In the genomic region with DNA sequence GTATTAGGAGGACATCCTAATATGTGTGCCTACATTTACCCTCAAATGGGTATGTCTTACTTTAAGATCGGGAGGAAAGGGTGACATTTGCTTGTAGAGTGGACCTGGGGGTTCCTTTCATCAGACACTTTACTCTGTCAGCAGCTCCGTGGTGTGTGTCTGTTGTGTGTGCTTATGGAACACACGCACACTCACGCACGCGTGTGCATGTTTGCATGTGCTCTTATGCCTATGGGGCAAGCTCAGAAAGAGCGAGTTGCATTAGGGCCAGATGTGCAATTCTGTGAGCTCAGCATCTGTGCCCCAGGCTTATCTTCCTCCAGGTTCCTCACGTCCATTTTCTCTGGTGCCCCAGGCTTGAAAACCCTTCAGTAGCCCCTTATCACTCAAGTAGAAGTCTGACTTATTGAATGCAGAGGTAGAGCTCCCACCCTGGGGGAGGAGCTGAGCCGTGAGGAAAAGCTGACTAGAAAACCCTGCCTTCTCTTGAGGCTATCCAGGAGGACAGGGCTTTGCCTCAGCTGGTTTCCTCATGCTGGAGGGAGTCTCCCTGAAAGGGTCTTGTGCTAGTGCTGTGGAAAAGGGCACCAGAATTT, we compare ENCODE assay signal across 8 mouse cellular contexts. TPM values are rescaled to one million over a fixed set of nuclear protein-coding genes. Genes with fewer than 3 reads are reported as not detected.
DNase-seq lines count a peak whose midpoint lies in the region; ATAC-seq and TF ChIP-seq lines count a peak whose summit lies in the region.

No protein-coding gene starts in this region.

- no peaks in the 10 kb centered on the region for H3K9me3 ChIP-seq in intestine, embryonic 16.5 days (ENCODE audit: control insufficient read depth, low read length)
- H3K9me3 ChIP-seq in midbrain, embryonic 14.5 days (ENCODE audit: control insufficient read depth, low read length): no peaks in the 10 kb centered on the region

- no peak for ATAC-seq in intestine, embryonic 16.5 days
- no peak for ATAC-seq in midbrain, embryonic 14.5 days (ENCODE audit: low FRiP score, low TSS enrichment)
- no peak for ATAC-seq in granulocyte monocyte progenitor cell, adult 5-6 weeks (replicated peaks; ENCODE audit: poor library complexity, severe bottlenecking)

- peaks cover 9% of the 10 kb centered on the region; the same call in 1 of the 2 replicates for H3K36me3 ChIP-seq in intestine, embryonic 16.5 days (ENCODE audit: control insufficient read depth, insufficient read depth, low read length)
- H3K36me3 ChIP-seq in midbrain, embryonic 14.5 days (ENCODE audit: control insufficient read depth, insufficient read depth, low read length): peaks cover 43% of the 10 kb centered on the region

- H3K27ac ChIP-seq in cortical plate, adult 2 months (ENCODE audit: insufficient read depth, low read length): no peak overlapping the region
- peak overlapping the region; percentile 100 for H3K27ac ChIP-seq in intestine, embryonic 16.5 days (ENCODE audit: low read length)
- peak overlapping the region; percentile 98 for H3K27ac ChIP-seq in midbrain, embryonic 14.5 days (replicated peaks; ENCODE audit: low read depth, low read length)

- peak overlapping the region; percentile 62 for H3K4me2 ChIP-seq in intestine, embryonic 16.5 days (ENCODE audit: low read depth, low read length)
- H3K4me2 ChIP-seq in midbrain, embryonic 14.5 days (ENCODE audit: low read length): peak overlapping the region; percentile 99

- no peak for TF ChIP-seq POLR2A in cortical plate, adult 2 months (IDR thresholded peaks at IDR 0.05; ENCODE audit: extremely low read depth, insufficient read depth, low read length)

- H3K4me3 ChIP-seq in cortical plate, adult 2 months (ENCODE audit: insufficient read depth, low read length): peak overlapping the region; percentile 84
- peak overlapping the region; percentile 87 for H3K4me3 ChIP-seq in intestine, embryonic 16.5 days (ENCODE audit: low read length)
- H3K4me3 ChIP-seq in midbrain, embryonic 14.5 days (replicated peaks; ENCODE audit: low read depth, low read length): peak overlapping the region; percentile 98

- peak overlapping the region; percentile 97 for H3K9ac ChIP-seq in intestine, embryonic 16.5 days (ENCODE audit: low read depth, low read length)
- peak overlapping the region; percentile 98 for H3K9ac ChIP-seq in midbrain, embryonic 14.5 days (replicated peaks; ENCODE audit: low read length)

- 53% methylated on average over 9 of the region's 9 CpGs for WGBS in intestine, embryonic 16.5 days
- WGBS in midbrain, embryonic 14.5 days: 44% methylated on average over 9 of the region's 9 CpGs

- H3K27me3 ChIP-seq in intestine, embryonic 16.5 days (replicated peaks; ENCODE audit: control insufficient read depth, insufficient read depth, low read length): no peaks in the 10 kb centered on the region
- H3K27me3 ChIP-seq in midbrain, embryonic 14.5 days (ENCODE audit: control insufficient read depth, insufficient read depth, low read length): no peaks in the 10 kb centered on the region

- no peak for TF ChIP-seq CTCF in cortical plate, adult 2 months (IDR thresholded peaks at IDR 0.05; ENCODE audit: extremely low read depth, insufficient read depth, low read length)

- peak; percentile 39 for DNase-seq in kidney, adult 9 months
- no peak for DNase-seq in kidney, adult 11 months
- peak; percentile 16 for DNase-seq in midbrain, embryonic 14.5 days
- no peak for DNase-seq in spleen, postnatal 14 days (ENCODE audit: low spot score in 2 of 2)
- no peak for DNase-seq in thymus, adult 18-20 months

- peaks cover 21% of the 10 kb centered on the region for H3K4me1 ChIP-seq in cortical plate, adult 2 months (ENCODE audit: control insufficient read depth, insufficient read depth, low read length)
- peaks cover 53% of the 10 kb centered on the region for H3K4me1 ChIP-seq in intestine, embryonic 16.5 days (ENCODE audit: control insufficient read depth, insufficient read depth, low read length)
- peaks cover 46% of the 10 kb centered on the region for H3K4me1 ChIP-seq in midbrain, embryonic 14.5 days (ENCODE audit: control insufficient read depth, insufficient read depth, low read length)

RNA-seq across cellular contexts. Expression of a gene that starts 3.4 kb away (rescaled TPM):
- polyA plus RNA-seq in cortical plate, adult 2 months (2012; rRNA removed): 44.7 and 47.1 TPM in 2 replicates
- 10.1 and 13.7 TPM in 2 replicates for polyA plus RNA-seq in intestine, embryonic 16.5 days (2015; fragmentation: Nextera tagmentation; extraction: Ambion mirVana)
- 36.5 and 38.5 TPM in 2 replicates for polyA plus RNA-seq in midbrain, embryonic 14.5 days (2014; fragmentation: Nextera tagmentation; extraction: Ambion mirVana)
- 10.9 and 13.9 TPM in 2 replicates for total RNA-seq in granulocyte monocyte progenitor cell, adult 5-6 weeks (2014; fragmentation: Nextera tagmentation)
- 12.2 and 13.6 TPM in 2 replicates for total RNA-seq in granulocyte monocyte progenitor cell, adult 5-6 weeks (2017)

Comparison
In these comparisons a context has a peak if more than half of its experiments do, and no peak if none do; other contexts are left out.
1. DNase-seq: peak in kidney, adult 9 months (single experiment) and midbrain, embryonic 14.5 days (single experiment); none in kidney, adult 11 months (single experiment), spleen, postnatal 14 days (0 of 2) and thymus, adult 18-20 months (0 of 2).
2. Peak in every context shown above with its lines, with median percentiles within 50 percentile points of each other: H3K4me3 ChIP-seq.